Mouse (Mus musculus) heart, adult 18-20 months (tissue): Measurements from ENCODE around the gene Fmo5. TPM values are rescaled to one million over a fixed set of nuclear protein-coding genes. Genes with fewer than 3 reads are reported as not detected.

Source experiments
- DNase-seq, 2 experiments: peaks; one replicate each; pipeline ENCODE4 v3.0.0; 2021 to 2022; ENCODE audit warnings: mixed read lengths in 1 of 2
- long read RNA-seq, 2 experiments: library from polyadenylated mRNA; stranded (forward); transcript quantifications; one replicate each; pipeline ENCODE4 v2.0.0; 2021
- total RNA-seq, 2 experiments: library from RNA; stranded (reverse); gene quantifications; 2 replicates each; pipeline ENCODE4 v1.2.3; 2021

Fmo5 gene
- 10 to 100 TPM; 12.6 to 16.0 TPM for total RNA-seq
- long read RNA-seq, experiment 1, full-length matches to known transcripts = 2 of 15 reads
- long read RNA-seq, experiment 1, partial matches to known transcripts = 0 of 15 reads
- long read RNA-seq, experiment 1, other reads (novel, unspliced or antisense) = 13 of 15 reads
- long read RNA-seq, experiment 2, full-length matches to known transcripts = 2 of 26 reads
- long read RNA-seq, experiment 2, partial matches to known transcripts = 4 of 26 reads
- long read RNA-seq, experiment 2, other reads (novel, unspliced or antisense) = 20 of 26 reads

GRCm38 (mm10) chr3:97628391-97629001 is at the start of gene Fmo5:
Gene Fmo5, plus strand, starts transcription at chr3:97628804.
- DNase-seq = peak; percentile 89 to 91

GRCm38 (mm10) chr3:97585383-97586160 is 43.0 kb upstream of the Fmo5 start:
- DNase-seq = peak; percentile 52 to 83

- no peak for DNase-seq
These were observed 40.9 kb upstream of the Fmo5 start for GRCm38 (mm10) chr3:97587656-97588055.

- no peak for DNase-seq
These were observed 37.9 kb upstream of the Fmo5 start for GRCm38 (mm10) chr3:97590699-97591098.

- DNase-seq = no peak
These were observed 35.5 kb upstream of the Fmo5 start for GRCm38 (mm10) chr3:97593089-97593488.

GRCm38 (mm10) chr3:97594140-97594539 is 34.5 kb upstream of the Fmo5 start:
- DNase-seq = no peak

GRCm38 (mm10) chr3:97595066-97595465 is 33.5 kb upstream of the Fmo5 start:
- DNase-seq = no peak

- no peak for DNase-seq
These were observed 31.8 kb upstream of the Fmo5 start for GRCm38 (mm10) chr3:97596796-97597195.

- no peak for DNase-seq
These were observed 28.4 kb upstream of the Fmo5 start for GRCm38 (mm10) chr3:97600050-97600832.

GRCm38 (mm10) chr3:97609201-97609844 is 19.3 kb upstream of the Fmo5 start:
- DNase-seq = peak; percentile 38 to 63

GRCm38 (mm10) chr3:97609845-97610410 is 18.7 kb upstream of the Fmo5 start, which contains the start of gene Chd1l:
Gene Chd1l, minus strand, starts transcription at chr3:97610203.
- peak; percentile 94 to 95 for DNase-seq

- no peak for DNase-seq
These were observed 17.6 kb upstream of the Fmo5 start for GRCm38 (mm10) chr3:97611021-97611420.

GRCm38 (mm10) chr3:97615154-97615553 is 13.4 kb upstream of the Fmo5 start:
- no peak for DNase-seq

- no peak for DNase-seq
These were observed 12.7 kb upstream of the Fmo5 start for GRCm38 (mm10) chr3:97615933-97616332.

GRCm38 (mm10) chr3:97617091-97617825 is 11.3 kb upstream of the Fmo5 start:
- DNase-seq = no peak

GRCm38 (mm10) chr3:97617899-97618298 is 10.7 kb upstream of the Fmo5 start:
- DNase-seq = no peak

- DNase-seq = no peak
These were observed 7.9 kb upstream of the Fmo5 start for GRCm38 (mm10) chr3:97620657-97621056.

- no peak for DNase-seq
These were observed 4.0 kb upstream of the Fmo5 start for GRCm38 (mm10) chr3:97624611-97625010.

- no peak for DNase-seq
These were observed 711 bp upstream of the Fmo5 start for GRCm38 (mm10) chr3:97627893-97628292.

GRCm38 (mm10) chr3:97629941-97630340 is 1.3 kb downstream of the Fmo5 start:
- no peak for DNase-seq

- no peak for DNase-seq
These were observed 2.1 kb downstream of the Fmo5 start for GRCm38 (mm10) chr3:97630746-97631145.
